Mouse (Mus musculus): ENCODE results near the gene Hist1h1t. TPM values are rescaled to one million over a fixed set of nuclear protein-coding genes. Genes with fewer than 3 reads are reported as not detected.
"Not testable (repeated sequence)": the region's sequence is repeated elsewhere in the genome, so short reads cannot be mapped to it uniquely, and the experiment has no call there.

Gene Hist1h1t
- not detected in 2 replicates for polyA plus RNA-seq (2012; rRNA removed)

- no peaks in the 10 kb centered on the region for H3K27me3 ChIP-seq (replicated peaks; ENCODE audit: control insufficient read depth, insufficient read depth, low read length)
- DNase-seq = no peak
- no peak within 1 kb of the TSS for H3K4me3 ChIP-seq (ENCODE audit: insufficient read depth, low read depth, low read length)
- no peaks in the 10 kb centered on the region; the same call in 1 of the 2 replicates for H3K36me3 ChIP-seq (ENCODE audit: control insufficient read depth, insufficient read depth, low read length)
- no peak within 1 kb of the TSS for H3K27ac ChIP-seq (ENCODE audit: insufficient read depth, low read depth, low read length)
- TF ChIP-seq POLR2A (IDR thresholded peaks at IDR 0.05; ENCODE audit: low read depth, low read length) = no peak
- TF ChIP-seq CTCF (conservative IDR thresholded peaks at IDR 0.05; ENCODE audit: insufficient read depth, insufficient read length, low read depth, low read length) = no peak
- 60% methylated on average over 13 of the region's 13 CpGs for WGBS
- peaks cover 13% of the 10 kb centered on the region; the same call in 1 of the 2 replicates for H3K4me1 ChIP-seq (ENCODE audit: control insufficient read depth, insufficient read depth, low read length)
These were observed at the start of gene Hist1h1t for GRCm38 (mm10) chr13:23695514-23695913. TSS of gene Hist1h1t (plus strand) at chr13:23695814.

DNA sequence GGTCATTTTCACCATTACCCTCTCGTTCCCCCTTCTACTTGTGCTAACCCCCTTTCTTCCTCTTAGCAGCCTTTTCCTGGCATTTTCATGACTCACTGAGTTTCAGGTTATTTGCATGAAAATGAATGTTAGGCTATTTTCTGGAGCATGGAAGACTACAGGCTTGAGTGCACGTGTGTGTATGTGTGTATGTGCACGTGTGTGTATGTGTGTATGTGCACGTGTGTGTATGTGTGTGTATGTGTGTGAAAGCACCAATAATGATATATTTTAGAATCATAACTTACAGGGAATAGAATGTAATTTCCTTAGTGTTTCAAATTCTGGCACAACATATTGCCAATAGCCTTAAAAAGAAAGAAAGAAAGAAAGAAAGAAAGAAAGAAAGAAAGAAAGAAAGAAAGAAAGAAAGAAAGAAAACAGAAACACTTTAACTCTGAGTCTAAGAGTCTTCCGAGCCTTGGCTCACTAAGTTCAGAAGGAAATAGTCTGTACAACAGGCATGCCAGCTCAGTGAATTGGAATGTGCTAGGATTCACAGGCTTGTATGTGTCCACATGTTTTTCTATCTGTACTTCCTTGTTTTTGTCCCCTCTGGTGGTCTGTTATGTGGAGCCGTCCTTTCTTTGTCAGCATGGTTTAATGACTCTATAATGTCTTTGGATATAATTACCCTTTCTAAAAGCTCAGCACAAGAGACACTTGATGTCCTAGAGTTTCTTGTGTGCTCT is 35.8 kb upstream of the Hist1h1t start:
- DNase-seq = no peak
- H3K4me1 ChIP-seq (ENCODE audit: control insufficient read depth, insufficient read depth, low read length) = no peaks in the 10 kb centered on the region
- no peaks in the 10 kb centered on the region for H3K27me3 ChIP-seq (replicated peaks; ENCODE audit: control insufficient read depth, insufficient read depth, low read length)
- TF ChIP-seq POLR2A (IDR thresholded peaks at IDR 0.05; ENCODE audit: low read depth, low read length) = no peak
- no peak for TF ChIP-seq CTCF (conservative IDR thresholded peaks at IDR 0.05; ENCODE audit: insufficient read depth, insufficient read length, low read depth, low read length)
- no peak overlapping the region for H3K27ac ChIP-seq (ENCODE audit: insufficient read depth, low read depth, low read length)
- H3K4me3 ChIP-seq (ENCODE audit: insufficient read depth, low read depth, low read length) = no peak overlapping the region
- 41% methylated on average over 6 of the region's 6 CpGs for WGBS
- H3K36me3 ChIP-seq (ENCODE audit: control insufficient read depth, insufficient read depth, low read length) = no peaks in the 10 kb centered on the region

DNA sequence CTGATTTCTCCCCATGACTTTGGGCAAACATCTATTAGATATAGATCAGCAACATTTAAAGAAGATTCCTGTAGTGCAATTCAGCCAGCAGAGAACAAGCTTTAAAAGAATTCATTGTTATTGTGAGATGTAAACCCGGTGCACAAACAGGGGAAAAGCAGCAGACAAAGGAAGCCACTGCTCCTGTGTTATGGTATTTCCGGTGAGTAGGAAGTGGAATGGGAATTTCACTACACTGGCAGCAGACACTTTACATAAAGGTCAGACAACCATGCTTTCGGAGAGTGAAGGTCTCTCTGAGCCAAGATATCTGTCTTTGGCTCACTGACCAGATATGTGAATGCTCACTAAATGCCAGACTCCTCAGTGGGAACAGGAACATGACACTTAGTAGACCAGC is 33.1 kb upstream of the Hist1h1t start:
- H3K36me3 ChIP-seq (ENCODE audit: control insufficient read depth, insufficient read depth, low read length) = no peaks in the 10 kb centered on the region
- no peak for TF ChIP-seq POLR2A (IDR thresholded peaks at IDR 0.05; ENCODE audit: low read depth, low read length)
- TF ChIP-seq CTCF (conservative IDR thresholded peaks at IDR 0.05; ENCODE audit: insufficient read depth, insufficient read length, low read depth, low read length) = no peak
- no peak overlapping the region for H3K27ac ChIP-seq (ENCODE audit: insufficient read depth, low read depth, low read length)
- H3K4me1 ChIP-seq (ENCODE audit: control insufficient read depth, insufficient read depth, low read length) = no peaks in the 10 kb centered on the region
- H3K4me3 ChIP-seq (ENCODE audit: insufficient read depth, low read depth, low read length) = no peak overlapping the region
- WGBS = 63% methylated on average over 3 of the region's 3 CpGs
- no peak for DNase-seq
- H3K27me3 ChIP-seq (replicated peaks; ENCODE audit: control insufficient read depth, insufficient read depth, low read length) = no peaks in the 10 kb centered on the region

DNA sequence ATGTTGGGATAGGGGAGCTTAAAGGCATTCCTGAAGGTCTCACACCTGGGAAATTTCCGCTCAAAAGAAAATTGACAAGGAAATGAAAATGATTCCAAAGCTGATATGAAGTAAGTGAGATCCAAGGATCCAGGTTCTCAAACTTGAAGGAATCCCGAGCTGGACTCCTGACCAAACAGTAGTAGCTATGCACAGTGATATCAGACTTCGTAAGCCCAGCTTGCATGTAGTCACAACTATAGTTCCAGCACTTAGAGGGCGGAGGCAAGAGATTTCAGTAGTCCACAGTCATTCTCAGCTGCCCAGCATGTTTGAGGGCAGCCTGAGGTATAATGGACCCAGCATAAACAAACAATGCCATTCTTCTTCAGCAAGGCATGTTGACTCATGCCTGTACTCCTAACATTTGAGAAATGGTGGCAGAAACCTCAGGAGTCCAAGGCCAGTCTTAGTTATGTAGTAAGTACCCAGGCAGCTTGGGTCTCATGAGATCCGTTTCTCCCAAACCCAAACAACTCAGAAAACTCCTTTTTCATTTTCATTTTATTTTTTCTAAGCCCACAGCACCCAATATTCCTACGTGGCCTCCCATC is 13.5 kb upstream of the Hist1h1t start:
- Histone ChIP-seq H3K4me1 (ENCODE audit: control insufficient read depth, insufficient read depth, low read length) (peaks cover 3% of the 10 kb centered on the region; the same call in 1 of the 2 replicates), H3K27me3 (replicated peaks; ENCODE audit: control insufficient read depth, insufficient read depth, low read length) (no peaks in the 10 kb centered on the region), H3K36me3 (ENCODE audit: control insufficient read depth, insufficient read depth, low read length) (no peaks in the 10 kb centered on the region), H3K4me3 (ENCODE audit: insufficient read depth, low read depth, low read length) (no peak overlapping the region), H3K27ac (ENCODE audit: insufficient read depth, low read depth, low read length) (no peak overlapping the region)
- TF ChIP-seq CTCF (conservative IDR thresholded peaks at IDR 0.05; ENCODE audit: insufficient read depth, insufficient read length, low read depth, low read length) (no peak), POLR2A (IDR thresholded peaks at IDR 0.05; ENCODE audit: low read depth, low read length) (no peak)
- 93% methylated on average over 6 of the region's 6 CpGs for WGBS
- DNase-seq = no peak

DNA sequence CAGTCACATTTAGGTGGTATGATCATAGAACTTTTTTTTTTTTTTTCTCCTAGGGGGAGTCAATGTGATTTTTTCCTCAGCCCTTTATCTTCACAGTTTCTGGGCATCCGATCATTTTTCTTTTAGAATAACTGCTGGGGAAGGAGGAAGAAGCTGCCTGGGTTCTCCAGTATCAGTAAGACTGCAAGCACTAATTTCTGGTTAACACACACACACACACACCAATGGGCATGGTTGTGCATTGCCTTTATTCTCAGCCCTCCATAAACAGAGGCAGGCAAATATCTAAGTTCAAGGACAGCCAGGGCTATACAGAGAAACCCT is 13.0 kb upstream of the Hist1h1t start:
- H3K27ac ChIP-seq (ENCODE audit: insufficient read depth, low read depth, low read length) = no peak overlapping the region
- no peaks in the 10 kb centered on the region for H3K27me3 ChIP-seq (replicated peaks; ENCODE audit: control insufficient read depth, insufficient read depth, low read length)
- DNase-seq = no peak
- TF ChIP-seq POLR2A (IDR thresholded peaks at IDR 0.05; ENCODE audit: low read depth, low read length) (no peak), CTCF (conservative IDR thresholded peaks at IDR 0.05; ENCODE audit: insufficient read depth, insufficient read length, low read depth, low read length) (no peak)
- H3K4me3 ChIP-seq (ENCODE audit: insufficient read depth, low read depth, low read length) = no peak overlapping the region
- H3K4me1 ChIP-seq (ENCODE audit: control insufficient read depth, insufficient read depth, low read length) = peaks cover 3% of the 10 kb centered on the region; the same call in 1 of the 2 replicates
- H3K36me3 ChIP-seq (ENCODE audit: control insufficient read depth, insufficient read depth, low read length) = no peaks in the 10 kb centered on the region
- 89% methylated on average over 1 of the region's 1 CpGs for WGBS

DNA sequence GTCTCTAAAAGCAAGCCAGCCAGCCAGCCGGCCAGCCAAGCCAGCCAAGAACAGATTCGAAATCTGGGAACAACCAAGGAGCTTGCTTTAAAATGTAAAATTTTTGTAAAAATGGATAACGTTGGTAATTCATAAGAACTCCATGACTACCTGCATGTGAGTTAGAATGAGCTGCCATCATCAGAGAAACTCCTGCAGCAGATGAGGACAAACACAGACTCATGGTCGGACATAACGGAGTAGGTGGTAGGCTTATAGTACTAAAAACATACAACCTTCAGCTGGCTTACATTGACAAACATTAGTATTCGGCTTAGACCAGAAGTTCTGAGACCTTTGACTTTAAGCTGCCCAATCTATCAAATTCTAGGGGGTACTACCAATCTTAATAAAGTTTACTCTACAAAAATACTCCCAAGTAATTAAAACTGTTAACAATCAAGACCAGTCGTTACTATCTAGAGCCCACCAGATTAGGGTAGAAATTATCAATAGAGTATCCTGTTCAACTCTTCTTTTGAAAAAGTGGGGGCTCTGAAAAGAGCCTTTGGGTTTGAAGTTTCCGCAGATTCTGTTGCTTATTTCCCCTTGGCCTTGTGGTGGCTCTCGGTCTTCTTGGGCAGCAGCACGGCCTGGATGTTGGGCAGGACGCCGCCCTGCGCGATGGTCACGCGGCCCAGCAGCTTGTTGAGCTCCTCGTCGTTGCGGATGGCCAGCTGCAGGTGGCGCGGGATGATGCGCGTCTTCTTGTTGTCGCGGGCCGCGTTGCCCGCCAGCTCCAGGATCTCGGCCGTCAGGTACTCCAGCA is 12.5 kb upstream of the Hist1h1t start:
- not testable (repeated sequence) for H3K27me3 ChIP-seq (replicated peaks; ENCODE audit: control insufficient read depth, insufficient read depth, low read length); H3K4me1 ChIP-seq (ENCODE audit: control insufficient read depth, insufficient read depth, low read length); H3K36me3 ChIP-seq (ENCODE audit: control insufficient read depth, insufficient read depth, low read length); DNase-seq; H3K27ac ChIP-seq (ENCODE audit: insufficient read depth, low read depth, low read length)
- 20% methylated on average over 16 of the region's 30 CpGs for WGBS
- H3K4me3 ChIP-seq (ENCODE audit: insufficient read depth, low read depth, low read length) = peak overlapping the region; percentile 22; the same call in 1 of the 2 replicates

DNA sequence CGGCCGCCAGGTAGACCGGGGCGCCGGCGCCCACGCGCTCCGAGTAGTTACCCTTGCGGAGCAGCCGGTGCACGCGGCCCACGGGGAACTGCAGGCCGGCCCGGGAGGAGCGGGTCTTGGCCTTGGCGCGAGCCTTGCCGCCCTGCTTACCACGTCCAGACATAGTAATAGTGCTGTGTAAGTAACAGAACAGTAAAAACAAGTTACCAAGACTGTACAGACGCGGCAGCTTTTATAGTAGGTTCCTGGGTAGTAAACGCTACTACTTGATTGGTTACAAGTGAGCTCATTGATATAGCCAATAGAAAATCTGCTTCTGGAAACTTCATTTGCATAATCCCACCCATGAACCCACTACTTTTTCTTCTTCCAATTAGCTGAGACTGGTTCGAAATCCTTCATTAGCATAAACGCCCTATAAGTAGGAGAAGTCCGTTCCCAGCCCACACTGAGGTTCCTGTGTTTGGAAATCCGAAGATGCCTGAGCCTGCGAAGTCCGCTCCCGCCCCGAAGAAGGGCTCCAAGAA is 11.8 kb upstream of the Hist1h1t start, which contains the start of the genes Hist1h2ac and Hist1h2bc:
Gene Hist1h2ac, minus strand, starts transcription at position 194 of the 527 bp plus-strand sequence.
Gene Hist1h2bc, plus strand, starts transcription at position 445 of the 527 bp plus-strand sequence.
- Histone ChIP-seq H3K27me3 (replicated peaks; ENCODE audit: control insufficient read depth, insufficient read depth, low read length) (no peaks in the 10 kb centered on the region), H3K4me1 (ENCODE audit: control insufficient read depth, insufficient read depth, low read length) (peaks cover 10% of the 10 kb centered on the region), H3K4me3 (ENCODE audit: insufficient read depth, low read depth, low read length) (peak within 1 kb of the TSS; percentile 90), H3K27ac (ENCODE audit: insufficient read depth, low read depth, low read length) (peak within 1 kb of the TSS; percentile 93), H3K36me3 (ENCODE audit: control insufficient read depth, insufficient read depth, low read length) (no peaks in the 10 kb centered on the region)
- TF ChIP-seq CTCF (conservative IDR thresholded peaks at IDR 0.05; ENCODE audit: insufficient read depth, insufficient read length, low read depth, low read length) = no peak
- no peak for TF ChIP-seq POLR2A (IDR thresholded peaks at IDR 0.05; ENCODE audit: low read depth, low read length)
- WGBS = under 1% methylated on average over 31 of the region's 32 CpGs
- peak; percentile 97 for DNase-seq

DNA sequence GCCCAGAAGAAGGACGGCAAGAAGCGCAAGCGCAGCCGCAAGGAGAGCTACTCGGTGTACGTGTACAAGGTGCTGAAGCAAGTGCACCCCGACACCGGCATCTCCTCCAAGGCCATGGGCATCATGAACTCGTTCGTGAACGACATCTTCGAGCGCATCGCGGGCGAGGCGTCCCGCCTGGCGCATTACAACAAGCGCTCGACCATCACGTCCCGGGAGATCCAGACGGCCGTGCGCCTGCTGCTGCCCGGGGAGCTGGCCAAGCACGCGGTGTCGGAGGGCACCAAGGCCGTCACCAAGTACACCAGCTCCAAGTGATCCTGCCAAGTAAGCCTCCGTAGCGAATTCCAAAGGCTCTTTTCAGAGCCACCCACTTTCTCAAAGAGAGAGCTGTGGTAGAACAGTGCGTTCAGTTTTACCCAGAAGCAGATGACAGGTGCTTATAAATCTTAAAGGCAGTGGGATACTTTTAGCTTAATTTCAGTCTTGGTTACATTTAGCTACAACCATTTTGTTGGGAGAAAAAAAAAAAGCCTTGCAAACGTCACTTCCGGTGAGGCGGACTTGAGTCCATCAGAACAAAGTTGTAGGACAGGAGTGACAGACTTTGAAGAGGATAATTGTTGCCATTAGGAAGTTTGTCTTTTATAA is 11.2 kb upstream of the Hist1h1t start:
- not testable (repeated sequence) for H3K27me3 ChIP-seq (replicated peaks; ENCODE audit: control insufficient read depth, insufficient read depth, low read length); H3K36me3 ChIP-seq (ENCODE audit: control insufficient read depth, insufficient read depth, low read length)
- 0% methylated on average over 20 of the region's 37 CpGs for WGBS
- Histone ChIP-seq H3K27ac (ENCODE audit: insufficient read depth, low read depth, low read length) (peak overlapping the region; percentile 79), H3K4me1 (ENCODE audit: control insufficient read depth, insufficient read depth, low read length) (peaks cover 10% of the 10 kb centered on the region), H3K4me3 (ENCODE audit: insufficient read depth, low read depth, low read length) (peak overlapping the region; percentile 56)
- DNase-seq = peak; percentile 82

Data from kidney, adult 2 months (tissue).